Mouse (Mus musculus) ES-E14 (cell line): ENCODE data around the gene Mepe. TPM values are rescaled to one million over a fixed set of nuclear protein-coding genes. Genes with fewer than 3 reads are reported as not detected.

Experiments used
- DNase-seq: peaks from one replicate; pipeline ENCODE4 v3.0.0-alpha.2; 2013; ENCODE audit warnings: low read depth, low spot score
- H3K27ac ChIP-seq: 2 replicates; pipeline ENCODE4 v1.5.1; 2012; ENCODE audit warnings: low read depth, mild to moderate bottlenecking, low read length, moderate library complexity, mixed read lengths; ENCODE audit not compliant: poor library complexity, insufficient read depth, severe bottlenecking
- H3K36me3 ChIP-seq: 2 replicates; pipeline ENCODE4 v1.6.1; 2012; ENCODE audit warnings: mild to moderate bottlenecking, low read length, moderate library complexity, mixed read lengths; ENCODE audit not compliant: control insufficient read depth, poor library complexity, insufficient read depth, severe bottlenecking
- H3K4me1 ChIP-seq, 2 experiments: fragments of 150-350 bp in 1 of 2; sonication (generic) in 1 of 2; 2 replicates each; pipeline ENCODE4 v1.6.1; 2012; ENCODE audit warnings: low read length in 2 of 2, mild to moderate bottlenecking in 1 of 2, mixed read lengths in 1 of 2; ENCODE audit not compliant: control insufficient read depth in 2 of 2, insufficient read depth in 2 of 2, poor library complexity in 1 of 2
- H3K4me3 ChIP-seq, 2 experiments: fragments of 150-350 bp in 1 of 2; sonication (generic) in 1 of 2; 2 replicates each; pipeline ENCODE4 v1.5.1; 2012; ENCODE audit warnings: low read length in 2 of 2, low read depth in 1 of 2, mild to moderate bottlenecking in 1 of 2, mixed read lengths in 1 of 2; ENCODE audit not compliant: insufficient read depth in 1 of 2, poor library complexity in 1 of 2, severe bottlenecking in 1 of 2
- H3K9ac ChIP-seq: 2 replicates; pipeline ENCODE4 v1.6.1; 2012; ENCODE audit warnings: low read depth, mild to moderate bottlenecking, low read length, mixed read lengths; ENCODE audit not compliant: poor library complexity, insufficient read depth, severe bottlenecking
- H3K9me3 ChIP-seq: fragments of 150-350 bp; sonication (generic); 2 replicates; pipeline ENCODE4 v1.6.1; 2012; ENCODE audit warnings: low read depth, mild to moderate bottlenecking, low read length; ENCODE audit not compliant: control insufficient read depth, insufficient read depth
- CHD2 ChIP-seq: IDR thresholded peaks from 2 replicates; pipeline ENCODE4 v1.6.1; 2014; ENCODE audit warnings: mild to moderate bottlenecking, low read depth, low read length, inconsistent platforms
- HCFC1 ChIP-seq: IDR thresholded peaks from 2 replicates; pipeline ENCODE4 v1.6.1; 2012; ENCODE audit warnings: low read length, inconsistent platforms, borderline replicate concordance; ENCODE audit not compliant: insufficient read depth
- MAFK ChIP-seq: IDR thresholded peaks from 2 replicates; pipeline ENCODE4 v1.6.1; 2014; ENCODE audit warnings: mild to moderate bottlenecking, low read depth, low read length, inconsistent platforms; ENCODE audit not compliant: insufficient read depth
- ZC3H11A ChIP-seq: IDR thresholded peaks from 2 replicates; pipeline ENCODE4 v1.6.1; 2012; ENCODE audit warnings: low read depth, mild to moderate bottlenecking, inconsistent platforms, low read length, borderline replicate concordance
- ZNF384 ChIP-seq: IDR thresholded peaks from 2 replicates; pipeline ENCODE4 v1.6.1; 2012; ENCODE audit warnings: low read depth, low read length, inconsistent platforms
- in situ Hi-C, 2 experiments: fragments of 600-800 bp; cut with MboI; formaldehyde crosslinking; loops; one replicate each; pipeline ENCODE4 v1.15.1; 2025; ENCODE audit warnings: low sequenced_read_pairs in 2 of 2, inconsistent platforms in 1 of 2; ENCODE audit not compliant: unreplicated experiment in 2 of 2
- total RNA-seq: library from RNA; depleted of rRNA; stranded (reverse); fragments of 300-350 nt; gene quantifications from 2 replicates; pipeline ENCODE4 v1.2.3, GENCODE M21; 2012; rRNA removed

Gene Mepe
- total RNA-seq: not detected in 2 replicates

DNA sequence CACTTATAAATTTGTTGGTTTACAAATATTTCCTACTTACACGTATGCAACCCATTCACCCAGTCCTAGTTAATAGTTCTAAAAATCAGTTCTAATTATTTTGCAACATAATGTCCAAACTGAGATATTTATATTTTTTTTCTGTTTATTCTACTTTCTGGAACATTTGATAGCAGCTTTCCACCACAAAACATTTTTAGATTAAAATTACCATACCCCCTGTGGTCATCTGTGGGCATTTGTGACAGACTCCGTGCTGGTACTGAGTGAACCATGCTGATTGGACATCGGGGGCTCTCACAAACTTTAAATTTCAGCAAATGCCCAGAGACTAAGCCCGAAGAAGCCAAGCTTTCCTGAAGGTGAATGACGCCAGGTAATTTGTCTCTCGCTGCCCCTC is at the start of gene Mepe:
Gene Mepe (plus strand): TSS at position 301 of the 400 bp plus-strand sequence.
- no peak within 1 kb of the TSS for H3K4me3 ChIP-seq
- no peak for DNase-seq
- in situ Hi-C loops: loop anchor here in 1 of 2 experiments (25.0 kb wide), 1 partner anchor 338 kb away; the partner anchor contains the start of gene Hsd17b13
- no peaks in the 10 kb centered on the region for H3K4me1 ChIP-seq
- no peak within 1 kb of the TSS for H3K9ac ChIP-seq
- TF ChIP-seq ZC3H11A (no peak), ZNF384 (no peak), CHD2 (no peak), HCFC1 (no peak), MAFK (no peak)
- no peak within 1 kb of the TSS for H3K27ac ChIP-seq
- no peaks in the 10 kb centered on the region for H3K36me3 ChIP-seq
- H3K9me3 ChIP-seq: no peaks in the 10 kb centered on the region

DNA sequence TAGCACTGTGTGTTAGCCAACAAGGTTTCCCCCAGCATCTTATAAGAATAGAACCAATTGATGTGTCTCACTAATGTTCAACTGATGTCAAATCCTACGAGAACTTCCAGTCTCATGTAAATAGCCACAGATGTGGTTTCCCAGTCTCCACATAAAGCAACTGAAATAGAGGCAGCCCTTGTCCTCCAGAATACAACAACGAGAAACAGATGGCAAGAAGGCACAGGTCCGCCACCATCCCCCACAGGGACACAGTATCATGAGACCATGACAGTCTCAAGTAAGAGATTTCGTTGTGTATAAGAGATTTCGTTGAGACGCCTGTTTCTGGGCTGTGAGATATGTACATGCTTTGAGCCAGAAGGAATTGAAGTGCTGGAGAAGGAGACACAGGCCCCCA is 30.9 kb upstream of the Mepe start:
- DNase-seq: no peak
- Histone ChIP-seq H3K27ac (no peak overlapping the region), H3K4me1 (no peaks in the 10 kb centered on the region), H3K4me3 (no peak overlapping the region), H3K9me3 (no peaks in the 10 kb centered on the region), H3K36me3 (no peaks in the 10 kb centered on the region), H3K9ac (no peak overlapping the region)
- in situ Hi-C loops: no loop called here
- TF ChIP-seq ZNF384 (no peak), ZC3H11A (no peak), CHD2 (no peak), MAFK (no peak), HCFC1 (no peak)

DNA sequence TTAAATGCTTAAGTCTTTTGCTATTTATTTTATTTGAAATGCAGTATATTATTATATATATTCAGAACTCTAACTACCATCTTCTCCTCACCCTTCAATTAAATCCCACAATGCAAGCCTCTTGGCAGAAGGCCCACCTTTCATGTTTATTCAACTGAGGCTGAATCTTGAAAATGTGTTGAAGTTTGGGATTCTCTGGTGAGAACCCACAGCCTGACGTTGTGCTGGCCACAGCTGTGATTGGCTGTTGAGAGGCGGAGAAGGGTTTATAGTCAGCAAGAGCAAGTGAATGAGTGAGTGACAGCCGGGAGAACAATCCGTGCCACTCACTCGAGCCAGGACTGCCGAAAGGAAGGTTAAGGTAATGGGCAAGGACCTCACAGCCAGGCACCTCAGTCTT is 26.1 kb upstream of the Mepe start, which contains the start of gene Ibsp:
Gene Ibsp (plus strand): TSS at position 178 of the 400 bp plus-strand sequence.
- in situ Hi-C loops: no loop called here
- Histone ChIP-seq H3K9me3 (no peaks in the 10 kb centered on the region), H3K36me3 (no peaks in the 10 kb centered on the region), H3K4me3 (no peak within 1 kb of the TSS), H3K27ac (no peak within 1 kb of the TSS), H3K9ac (no peak within 1 kb of the TSS), H3K4me1 (no peaks in the 10 kb centered on the region)
- no peak for DNase-seq
- TF ChIP-seq HCFC1 (no peak), ZNF384 (no peak), CHD2 (no peak), MAFK (no peak), ZC3H11A (no peak)

DNA sequence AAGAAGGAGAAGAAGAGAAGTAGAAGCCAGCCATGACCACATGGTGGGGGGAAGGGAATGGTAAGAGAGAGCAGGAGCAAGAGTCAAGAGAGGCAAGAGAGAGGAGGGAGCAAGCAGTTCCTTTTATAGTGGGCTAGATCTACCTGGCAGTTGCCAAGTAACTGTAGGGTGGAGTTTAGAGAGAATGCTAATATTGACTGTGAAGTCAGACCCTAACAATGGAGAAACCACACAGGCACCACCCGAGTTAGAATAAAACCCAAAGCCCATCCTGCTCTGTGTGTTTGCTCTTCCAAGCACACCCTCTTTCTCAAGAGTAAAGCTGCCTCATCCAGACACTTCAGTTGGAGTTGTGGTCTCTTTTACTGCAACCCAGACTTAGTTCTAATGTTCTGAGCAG is 11.1 kb upstream of the Mepe start:
- TF ChIP-seq ZC3H11A (no peak), ZNF384 (no peak), HCFC1 (no peak), MAFK (no peak)
- no peak overlapping the region for H3K4me3 ChIP-seq
- no peaks in the 10 kb centered on the region for H3K4me1 ChIP-seq
- H3K9me3 ChIP-seq: no peaks in the 10 kb centered on the region
- no peak overlapping the region for H3K9ac ChIP-seq
- no peak for DNase-seq
- in situ Hi-C loops: no loop called here
- no peaks in the 10 kb centered on the region for H3K36me3 ChIP-seq
- no peak overlapping the region for H3K27ac ChIP-seq

DNA sequence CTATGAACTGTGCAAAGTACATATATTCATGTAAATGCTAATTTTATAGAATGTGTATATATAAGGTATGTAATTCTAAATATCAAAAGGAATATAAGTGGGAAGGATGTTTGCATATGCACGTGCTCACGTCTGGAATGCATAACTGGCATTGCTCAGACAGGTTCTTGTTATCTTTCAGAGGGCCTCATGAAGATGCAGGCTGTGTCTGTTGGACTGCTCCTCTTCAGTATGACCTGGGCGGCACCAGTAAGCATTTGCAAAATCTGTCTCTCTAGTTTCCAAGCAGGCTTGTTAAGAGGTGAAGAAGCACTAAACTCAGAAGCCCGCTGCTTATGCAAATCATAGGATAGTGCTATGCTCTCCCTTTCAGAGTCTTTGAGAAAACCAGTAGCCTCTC is 1.8 kb downstream of the Mepe start:
- in situ Hi-C loops: loop anchor here in 1 of 2 experiments (25.0 kb wide), 1 partner anchor 340 kb away; the partner anchor contains the start of gene Hsd17b13
- no peaks in the 10 kb centered on the region for H3K36me3 ChIP-seq
- H3K27ac ChIP-seq: no peak overlapping the region

More for the DNA sequence above, 1.8 kb downstream of the Mepe start:
- H3K4me3 ChIP-seq: no peak overlapping the region
- no peaks in the 10 kb centered on the region for H3K9me3 ChIP-seq
- no peak for TF ChIP-seq HCFC1
- no peak for TF ChIP-seq ZC3H11A
- no peak for TF ChIP-seq CHD2
- no peak for TF ChIP-seq ZNF384
- H3K9ac ChIP-seq: no peak overlapping the region
- no peak for DNase-seq
- no peaks in the 10 kb centered on the region for H3K4me1 ChIP-seq
